Mouse (Mus musculus) adrenal gland, postnatal 10 days (tissue): ENCODE results near the gene Tcl1. TPM values are rescaled to one million over a fixed set of nuclear protein-coding genes. Genes with fewer than 3 reads are reported as not detected.
"Not testable (repeated sequence)": the region's sequence is repeated elsewhere in the genome, so short reads cannot be mapped to it uniquely, and the experiment has no call there.

Experiments
- DNase-seq: peaks from one replicate; pipeline ENCODE4 v3.0.0; 2021; ENCODE audit warnings: mixed read lengths
- total RNA-seq, 2 experiments: library from RNA; stranded (reverse); gene quantifications; 2 replicates each; pipeline ENCODE4 v1.2.3; 2021

Tcl1 gene
- total RNA-seq, 2 experiments from 2014 or later, result 0.21 to 0.39 TPM

- DNase-seq, result not testable (repeated sequence)
Measured at GRCm38 (mm10) chr12:105176044-105176443, 46.5 kb downstream of the Tcl1 start, which contains the start of gene Tcl1b5. Gene Tcl1b5 (plus strand): TSS chr12:105176344.

GRCm38 (mm10) chr12:105174318-105174717, 48.3 kb downstream of the Tcl1 start:
- peak; percentile 90 for DNase-seq

GRCm38 (mm10) chr12:105173366-105173765, 49.2 kb downstream of the Tcl1 start:
- no peak for DNase-seq

Other genes with a start within 250 kb of the Tcl1 start
- 1 to 10 TPM; 9.1 to 9.5 TPM for gene Syne3, start 213.0 kb downstream of the Tcl1 start, total RNA-seq
- 100 to 1,000 TPM; 158 to 160 TPM for gene Glrx5, start 190.1 kb downstream of the Tcl1 start, total RNA-seq
- not detected for gene Tcl1b2, start 76.8 kb downstream of the Tcl1 start, total RNA-seq
- not detected for gene Tcl1b1, start 63.1 kb downstream of the Tcl1 start, total RNA-seq
- gene Tcl1b5, start 46.4 kb downstream of the Tcl1 start, total RNA-seq, result not detected
- not detected for gene Tcl1b3, start 31.8 kb downstream of the Tcl1 start, total RNA-seq
- gene Tcl1b4, start 20.8 kb downstream of the Tcl1 start, total RNA-seq, result not detected
- under 1 TPM; 0.21 to 0.57 TPM for gene Tunar, start 111.1 kb upstream of the Tcl1 start, total RNA-seq
- gene D430019H16Rik, start 231.1 kb upstream of the Tcl1 start, total RNA-seq, result 1 to 10 TPM; 6.0 to 8.0 TPM